Mouse (Mus musculus) c-Kit-positive CD71-positive TER-119-positive erythroid progenitor cells, embryonic 14.5 days (primary cell): ENCODE data around the gene Haus6.

ENCODE experiments used
- DNase-seq: peaks from one replicate; pipeline ENCODE4 v3.0.0-alpha.2; 2013; ENCODE audit warnings: low spot score

Gene Haus6

GRCm38 (mm10) chr4:86575283-86575983 lies 36.4 kb downstream of the Haus6 start, which contains the start of gene Rraga:
Gene Rraga, plus strand, starts transcription at chr4:86575668.
- peak; percentile 92 for DNase-seq

DNA sequence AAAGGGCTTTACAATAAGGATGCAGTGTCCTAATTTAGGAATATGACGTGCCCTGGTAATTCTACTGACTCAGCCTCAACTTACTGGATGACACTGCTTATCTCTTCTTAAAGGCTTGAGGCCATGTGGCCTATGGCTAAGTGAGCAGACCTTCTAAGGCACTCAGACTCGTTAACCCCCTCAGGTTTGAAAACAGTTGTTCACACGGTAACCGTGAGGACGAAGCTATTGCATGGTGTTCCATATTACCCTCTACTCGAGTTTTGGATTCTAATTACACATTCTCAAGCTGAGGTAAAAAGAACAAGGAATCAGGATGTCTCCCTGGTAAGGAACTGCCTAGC lies 36.9 kb downstream of the Haus6 start:
- DNase-seq: no peak

DNA sequence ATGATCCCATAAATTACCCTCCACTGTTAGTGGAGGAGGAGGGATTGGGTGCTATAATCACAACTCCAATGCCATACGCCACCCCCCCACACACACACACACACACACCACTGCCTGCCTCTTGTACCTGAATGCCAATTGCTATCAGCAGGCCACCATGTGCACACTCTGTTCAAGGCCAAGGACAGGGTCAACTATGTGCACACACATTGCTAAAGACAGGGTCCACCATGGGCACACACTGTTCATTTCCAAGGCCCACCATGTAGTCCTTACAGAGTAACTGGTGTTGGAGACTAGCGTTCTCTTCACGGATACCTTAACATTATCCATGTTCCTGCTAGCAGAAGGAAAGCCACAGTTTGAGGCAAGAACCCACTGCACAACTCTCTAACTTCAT lies 50.8 kb downstream of the Haus6 start:
- DNase-seq: no peak

DNA sequence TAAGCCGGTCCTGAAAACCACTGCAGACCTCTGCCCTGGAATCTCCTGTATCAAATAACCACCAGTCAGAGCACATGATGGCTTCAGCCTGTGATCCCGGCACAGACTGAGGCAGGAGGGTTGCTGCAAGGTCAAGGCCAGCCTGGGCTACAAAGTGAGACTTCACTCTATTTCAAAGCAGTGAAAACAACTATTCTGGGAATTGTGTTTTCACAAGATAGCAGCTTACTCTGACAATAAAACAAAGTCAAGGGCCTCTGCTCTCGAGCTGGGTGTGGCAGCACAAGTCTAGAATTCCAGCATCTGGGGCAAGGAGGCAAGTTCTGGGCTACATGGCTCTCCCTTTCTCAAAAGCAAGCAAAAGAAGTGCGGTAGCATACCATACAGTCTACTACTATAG lies 52.8 kb downstream of the Haus6 start:
- DNase-seq: no peak

DNA sequence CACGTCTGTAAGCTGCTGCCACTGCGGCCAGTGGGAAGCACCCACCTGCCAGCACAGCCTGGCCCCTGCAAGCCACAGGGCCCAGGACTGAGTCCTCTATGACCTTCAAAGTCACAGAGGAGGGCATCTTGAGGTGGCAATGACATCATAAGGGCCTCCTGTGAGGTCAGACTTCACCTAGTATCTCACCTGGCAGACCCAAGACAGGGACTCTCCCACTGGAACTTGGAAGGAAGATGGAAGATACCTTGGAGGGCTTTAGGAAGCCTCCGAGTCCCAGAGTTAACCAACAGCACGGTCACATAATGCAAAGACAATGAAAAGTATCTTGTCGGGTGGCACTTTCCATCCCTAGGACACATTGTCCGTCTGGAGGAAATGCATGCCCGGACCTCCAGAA lies 53.6 kb downstream of the Haus6 start, which contains the start of gene Saxo1:
TSS of gene Saxo1 (minus strand) at position 101 of the 400 bp plus-strand sequence.
- DNase-seq: no peak

DNA sequence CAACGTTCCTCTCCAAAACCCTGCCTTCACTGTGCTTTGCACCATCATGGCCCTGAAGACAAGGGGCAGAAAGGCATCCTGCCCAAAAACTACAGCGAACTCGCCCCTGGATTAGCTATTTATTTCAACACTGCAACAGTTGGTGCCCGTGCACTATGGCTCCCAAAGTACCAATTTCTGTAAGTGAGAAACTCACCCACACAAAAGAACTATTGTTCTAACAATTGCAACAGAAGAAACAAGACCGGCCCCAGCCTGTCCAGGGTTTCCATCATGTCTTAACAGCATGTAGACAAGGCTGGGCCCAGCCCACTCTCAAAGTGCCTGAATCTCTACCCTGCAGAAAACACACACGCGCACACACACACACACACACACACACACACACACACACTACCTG lies 54.5 kb downstream of the Haus6 start:
- DNase-seq: no peak

- DNase-seq: peak; percentile 27
Measured at GRCm38 (mm10) chr4:86555035-86555707, 56.7 kb downstream of the Haus6 start.

DNA sequence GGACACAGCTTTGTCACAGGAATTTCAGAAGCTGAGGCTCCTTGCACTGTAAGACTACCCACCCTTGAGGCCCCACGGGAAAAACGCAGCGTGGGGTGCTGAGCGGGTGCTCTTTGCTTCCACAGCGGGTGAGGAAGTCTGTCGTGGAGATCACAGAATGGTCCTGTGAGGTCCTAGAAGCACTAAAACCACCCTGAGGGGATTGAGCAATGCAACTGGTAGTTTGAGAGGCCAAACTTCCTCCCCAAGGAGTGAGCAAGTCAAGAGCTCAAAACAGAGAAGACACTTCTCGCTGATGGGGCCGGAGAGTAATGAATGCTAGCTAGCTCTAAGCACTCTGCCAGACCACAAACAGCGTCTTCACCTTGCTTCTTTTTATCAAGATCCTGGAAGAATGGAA lies 63.5 kb downstream of the Haus6 start:
- DNase-seq: no peak

GRCm38 (mm10) chr4:86545615-86546014 lies 66.2 kb downstream of the Haus6 start:
- no peak for DNase-seq

GRCm38 (mm10) chr4:86543999-86544398 lies 67.9 kb downstream of the Haus6 start:
- DNase-seq: no peak

- DNase-seq: no peak
Measured at GRCm38 (mm10) chr4:86541573-86541972, 70.3 kb downstream of the Haus6 start.

DNA sequence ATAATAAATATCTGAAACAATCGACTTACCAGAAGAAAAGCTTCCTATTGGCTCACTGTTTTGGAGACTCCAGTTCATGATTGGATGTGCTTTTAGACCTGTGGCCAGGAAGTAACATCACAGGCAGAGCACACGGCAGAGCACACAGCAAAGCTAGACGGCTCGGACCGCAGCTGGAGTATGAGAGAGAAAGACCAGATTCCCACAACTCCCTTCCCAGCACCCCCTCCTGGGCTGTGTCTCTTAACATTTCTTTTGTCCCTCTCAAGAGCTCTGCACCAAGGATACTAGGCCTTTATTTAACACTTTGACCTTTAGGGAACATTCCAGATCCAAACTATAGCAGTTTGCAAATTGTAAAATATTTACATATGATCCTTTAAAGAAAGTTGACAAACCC lies 72.9 kb downstream of the Haus6 start:
- no peak for DNase-seq

DNA sequence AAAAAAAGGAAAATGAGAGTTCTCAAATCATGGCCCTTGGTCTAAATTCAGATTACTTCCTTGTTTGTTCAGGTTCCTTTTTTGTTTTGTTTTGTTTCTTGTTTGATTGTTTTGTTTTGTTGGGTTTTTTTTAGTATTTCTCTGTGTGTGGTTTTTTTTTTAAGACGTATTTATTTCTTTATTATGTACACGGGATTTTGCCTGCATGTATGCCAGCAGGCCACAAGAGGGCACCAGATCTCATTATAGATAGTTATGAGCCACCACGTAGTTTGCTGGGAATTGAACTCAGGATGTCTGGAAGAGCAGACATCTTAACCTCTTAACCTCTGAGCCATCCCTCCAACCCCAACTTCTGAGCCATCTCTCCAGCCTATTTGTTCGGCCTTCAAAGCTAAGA lies 73.9 kb downstream of the Haus6 start:
- DNase-seq: peak; percentile 55

- DNase-seq: no peak
Measured at GRCm38 (mm10) chr4:86534091-86534481, 77.8 kb downstream of the Haus6 start.

GRCm38 (mm10) chr4:86533406-86534090 lies 78.3 kb downstream of the Haus6 start:
- DNase-seq: no peak

DNA sequence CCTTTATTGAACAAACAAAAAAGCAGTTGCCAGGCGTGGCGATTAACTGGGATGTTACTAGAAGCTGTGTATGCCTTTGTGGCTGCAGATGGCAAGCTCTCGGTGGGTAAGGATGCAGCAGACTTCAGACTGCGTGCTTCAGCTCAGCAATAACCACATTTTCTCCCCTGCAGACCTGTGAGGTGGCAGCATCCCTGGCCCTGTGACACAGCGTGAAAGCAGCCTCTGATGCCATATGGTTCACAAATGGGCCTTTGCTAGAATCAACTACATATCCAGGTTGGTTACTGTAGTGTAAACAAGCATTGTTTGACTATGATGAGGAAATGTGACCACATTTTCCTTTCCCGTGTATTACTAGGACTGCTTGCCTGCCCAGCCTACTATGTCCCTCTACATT lies 82.7 kb downstream of the Haus6 start:
- DNase-seq: no peak
